Mouse (Mus musculus): ENCODE measurements at regions not wholly inside any gene's neighbourhood (a gene's known extent, or its start where the extent isn't known, plus 50 kb on each side); places are given as distances from the start of the nearest gene placed in this dataset.

DNA sequence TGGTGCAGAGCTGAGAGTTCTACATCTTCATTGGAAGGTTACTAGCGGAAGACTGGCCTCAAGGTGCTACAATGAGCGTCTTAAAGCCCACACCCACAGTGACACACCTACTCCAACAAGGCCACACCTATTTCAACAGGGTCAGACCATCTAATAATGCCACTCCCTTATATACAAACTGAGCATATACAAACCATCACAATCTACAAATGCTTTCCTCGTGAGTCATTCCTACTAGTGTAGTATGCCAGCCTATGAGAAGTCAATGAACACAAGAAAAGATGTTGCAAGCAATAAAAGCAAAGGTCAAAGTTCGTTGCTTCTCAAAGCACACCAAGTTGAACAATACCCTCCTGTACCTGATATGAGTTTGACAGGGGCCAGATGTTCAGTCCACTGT lies 424.7 kb downstream of the Tm4sf1 start:
- no peak for TF ChIP-seq ZNF384 (IDR thresholded peaks at IDR 0.05; ENCODE audit: low read depth, low read length)
- no peak for TF ChIP-seq ZC3H11A (IDR thresholded peaks at IDR 0.05; ENCODE audit: borderline replicate concordance, low read depth, low read length)

Data from ES-E14 (cell line).